Mouse (Mus musculus) large intestine, adult 2 months (tissue): ENCODE results near the gene Gm8279. TPM values are rescaled to one million over a fixed set of nuclear protein-coding genes. Genes with fewer than 3 reads are reported as not detected.
"Not testable (repeated sequence)": the region's sequence is repeated elsewhere in the genome, so short reads cannot be mapped to it uniquely, and the experiment has no call there.

Experiments used
- DNase-seq: peaks from one replicate; pipeline ENCODE4 v3.0.0-alpha.2; 2012; ENCODE audit warnings: low read depth, low spot score
- WGBS: fragments of 180-500 bp; shearing (Covaris S2); methylation state at CpG from one replicate; pipeline ENCODE4 v1.1.7; 2018; 5-methylcytosine and 5-hydroxymethylcytosine counted together
- polyA plus RNA-seq: library from polyadenylated mRNA; depleted of rRNA; stranded (reverse); fragments of >200 nt; gene quantifications from 2 replicates; pipeline ENCODE4 v1.2.3, GENCODE M21; 2012; rRNA removed

The Gm8279 gene
- not detected in 2 replicates for polyA plus RNA-seq

DNA sequence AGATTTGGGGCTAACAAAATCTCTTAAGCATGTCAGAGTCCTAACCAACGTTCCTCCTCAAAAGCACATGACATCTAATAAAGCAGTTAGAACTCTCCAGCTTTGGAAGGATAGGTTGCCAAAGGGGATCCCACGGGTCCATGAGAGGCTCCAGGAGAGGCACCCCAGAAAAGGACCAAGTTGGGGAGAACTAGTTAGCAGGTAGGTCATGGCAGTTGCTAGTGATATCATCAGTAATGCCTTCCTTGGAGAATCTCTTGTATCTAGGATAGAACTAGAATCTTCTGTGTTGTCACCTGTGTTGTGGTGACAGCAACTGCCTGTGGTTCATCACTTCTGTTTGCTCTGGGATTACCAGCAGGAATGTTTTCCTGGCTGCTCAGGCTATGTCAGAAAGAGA is at the start of gene Gm8279:
Gm8279 (plus strand) TSS at position 301 of the 400 bp plus-strand sequence.
- 70% methylated on average over 2 of the region's 2 CpGs for WGBS
- DNase-seq: not testable (repeated sequence)

DNA sequence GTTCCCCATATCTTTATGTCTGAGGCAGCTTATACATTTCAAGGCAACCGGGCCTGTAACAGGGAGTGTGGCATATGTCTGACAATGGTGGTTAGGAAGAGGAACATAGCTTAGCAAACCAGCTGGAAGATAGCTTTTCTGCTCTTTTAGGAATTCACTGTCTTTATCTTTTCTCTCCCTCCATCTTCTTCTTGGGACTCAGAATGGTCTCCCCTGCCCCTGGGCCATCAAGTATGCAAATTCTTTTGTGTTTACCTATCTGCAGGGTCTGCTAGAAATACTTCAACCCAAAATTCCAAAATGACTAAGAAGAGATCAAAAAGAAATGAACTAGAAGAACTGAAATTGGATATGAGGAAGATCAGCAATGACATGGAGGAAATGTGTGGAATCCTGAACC is 32.9 kb downstream of the Gm8279 start, which contains the start of gene Gm3317:
Gm3317 (plus strand) TSS at position 301 of the 400 bp plus-strand sequence.
- not testable (repeated sequence) for DNase-seq
- no CpG with 5 or more reads among the region's 1 CpGs for WGBS

DNA sequence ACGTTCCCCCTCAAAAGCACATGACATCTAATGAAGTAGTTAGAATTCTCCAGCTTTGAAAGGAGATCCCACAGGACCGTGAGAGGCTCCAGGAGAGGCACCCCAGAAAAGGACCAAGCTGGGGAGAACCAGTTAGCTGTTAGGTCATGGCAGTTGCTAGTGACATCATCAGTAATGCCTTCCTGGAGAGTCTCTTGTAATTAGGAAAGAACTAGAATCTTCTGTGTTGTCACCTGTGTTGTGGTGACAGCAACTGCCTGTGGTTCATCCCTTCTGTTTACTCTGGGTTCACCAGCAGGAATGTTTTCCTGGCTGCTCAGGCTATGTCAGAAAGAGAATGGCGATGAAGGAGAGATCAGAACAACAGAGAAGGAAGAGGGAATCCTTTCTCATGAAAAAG is 54.2 kb downstream of the Gm8279 start, which contains the start of gene Gm8271:
Gm8271 (plus strand) TSS at position 301 of the 400 bp plus-strand sequence.
- DNase-seq: not testable (repeated sequence)
- WGBS: no CpG with 5 or more reads among the region's 3 CpGs

Other genes starting within 250 kb of the Gm8279 start
- gene Gm3278, start 239.1 kb upstream of the Gm8279 start, polyA plus RNA-seq: not detected in 2 replicates
- gene Gm8297, start 147.6 kb upstream of the Gm8279 start, polyA plus RNA-seq: not detected in 2 replicates
- gene Gm3298, start 115.6 kb upstream of the Gm8279 start, polyA plus RNA-seq: not detected in 2 replicates
- not detected in 2 replicates for gene 4930555G01Rik, start 80.9 kb upstream of the Gm8279 start, polyA plus RNA-seq
- gene Gm8281, start 60.5 kb upstream of the Gm8279 start, polyA plus RNA-seq: 0.05 and 0.22 TPM in 2 replicates
- gene Gm3317, start 33.0 kb downstream of the Gm8279 start, polyA plus RNA-seq: not detected in 2 replicates
- gene Gm8271, start 54.3 kb downstream of the Gm8279 start, polyA plus RNA-seq: not detected in 2 replicates
- not detected in 2 replicates for gene Gm3526, start 129.1 kb downstream of the Gm8279 start, polyA plus RNA-seq
- gene Gm3542, start 203.4 kb downstream of the Gm8279 start, polyA plus RNA-seq: not detected in 2 replicates